Mouse (Mus musculus) testis, adult 2 months (tissue): Measurements from ENCODE around the gene Utp4. TPM values are rescaled to one million over a fixed set of nuclear protein-coding genes. Genes with fewer than 3 reads are reported as not detected.

ENCODE experiments used
- H3K27ac ChIP-seq: fragments of 200-500 bp; 2 replicates; pipeline ENCODE4 v1.5.1; 2012; ENCODE audit warnings: low read depth, low read length; ENCODE audit not compliant: control insufficient read depth, insufficient read depth
- H3K27me3 ChIP-seq: fragments of 200-500 bp; 2 replicates; pipeline ENCODE4 v1.6.1; 2012; ENCODE audit warnings: mild to moderate bottlenecking, low read length, moderate library complexity; ENCODE audit not compliant: control insufficient read depth, insufficient read depth
- H3K36me3 ChIP-seq: fragments of 200-500 bp; 2 replicates; pipeline ENCODE4 v1.6.1; 2012; ENCODE audit warnings: mild to moderate bottlenecking, low read length; ENCODE audit not compliant: control insufficient read depth, insufficient read depth
- H3K4me1 ChIP-seq: fragments of 200-500 bp; 2 replicates; pipeline ENCODE4 v1.6.1; 2012; ENCODE audit warnings: low read length; ENCODE audit not compliant: control insufficient read depth, insufficient read depth
- H3K4me3 ChIP-seq: fragments of 200-500 bp; 2 replicates; pipeline ENCODE4 v1.5.1; 2012; ENCODE audit warnings: low read depth, mild to moderate bottlenecking, low read length, moderate library complexity, mixed read lengths; ENCODE audit not compliant: control insufficient read depth
- CTCF ChIP-seq: fragments of 200-500 bp; IDR thresholded peaks from 2 replicates; pipeline ENCODE4 v1.5.1; 2012; ENCODE audit warnings: low read depth, mild to moderate bottlenecking, inconsistent platforms, low read length, moderate library complexity; ENCODE audit not compliant: control insufficient read depth, insufficient read depth, insufficient replicate concordance
- POLR2A ChIP-seq: fragments of 200-500 bp; IDR thresholded peaks from 2 replicates; pipeline ENCODE4 v1.6.1; 2012; ENCODE audit warnings: low read depth, mild to moderate bottlenecking, inconsistent platforms, low read length, moderate library complexity; ENCODE audit not compliant: control insufficient read depth
- polyA plus RNA-seq: library from polyadenylated mRNA; depleted of rRNA; stranded (reverse); fragments of >200 nt; gene quantifications from 2 replicates; pipeline ENCODE4 v1.2.3, GENCODE M21; 2012; rRNA removed

The Utp4 gene
- polyA plus RNA-seq, 1 experiment = 27.4 TPM

GRCm38 (mm10) chr8:106962322-106962721 is 68.9 kb downstream of the Utp4 start:
- H3K4me1 ChIP-seq = no peaks in the 10 kb centered on the region
- no peak overlapping the region; the same call in 1 of the 2 replicates for H3K27ac ChIP-seq
- no peaks in the 10 kb centered on the region for H3K27me3 ChIP-seq
- no peak overlapping the region for H3K4me3 ChIP-seq
- H3K36me3 ChIP-seq = no peaks in the 10 kb centered on the region
- TF ChIP-seq CTCF (no peak), POLR2A (no peak)

- no peak overlapping the region for H3K4me3 ChIP-seq
- H3K4me1 ChIP-seq = no peaks in the 10 kb centered on the region
- H3K27me3 ChIP-seq = no peaks in the 10 kb centered on the region
- no peak overlapping the region for H3K27ac ChIP-seq
- no peak for TF ChIP-seq POLR2A
- no peak for TF ChIP-seq CTCF
- H3K36me3 ChIP-seq = no peaks in the 10 kb centered on the region
Measured at GRCm38 (mm10) chr8:106963365-106963764, 69.9 kb downstream of the Utp4 start.

GRCm38 (mm10) chr8:106964573-106964972 is 71.1 kb downstream of the Utp4 start:
- H3K27ac ChIP-seq = no peak overlapping the region
- H3K4me1 ChIP-seq = no peaks in the 10 kb centered on the region
- TF ChIP-seq CTCF = no peak
- no peak for TF ChIP-seq POLR2A
- H3K4me3 ChIP-seq = no peak overlapping the region
- H3K36me3 ChIP-seq = no peaks in the 10 kb centered on the region
- H3K27me3 ChIP-seq = no peaks in the 10 kb centered on the region

GRCm38 (mm10) chr8:106969964-106970363 is 76.5 kb downstream of the Utp4 start:
- H3K4me3 ChIP-seq = peak overlapping the region; percentile 20
- H3K4me1 ChIP-seq = no peaks in the 10 kb centered on the region
- H3K27me3 ChIP-seq = no peaks in the 10 kb centered on the region
- H3K27ac ChIP-seq = no peak overlapping the region
- TF ChIP-seq POLR2A = no peak
- no peak for TF ChIP-seq CTCF
- H3K36me3 ChIP-seq = no peaks in the 10 kb centered on the region

GRCm38 (mm10) chr8:106971916-106972315 is 78.5 kb downstream of the Utp4 start:
- no peaks in the 10 kb centered on the region for H3K27me3 ChIP-seq
- no peak for TF ChIP-seq CTCF
- no peak for TF ChIP-seq POLR2A
- no peaks in the 10 kb centered on the region for H3K4me1 ChIP-seq
- H3K36me3 ChIP-seq = no peaks in the 10 kb centered on the region
- no peak overlapping the region for H3K4me3 ChIP-seq
- H3K27ac ChIP-seq = 0 out of 2 replicates have a peak overlapping the region, but pooled peaks have one; percentile 29

Other genes with a start within 250 kb of the Utp4 start
- 3.0 and 3.3 TPM in 2 replicates for gene Tango6, start 210.6 kb upstream of the Utp4 start, polyA plus RNA-seq
- gene Has3, start 23.4 kb upstream of the Utp4 start, polyA plus RNA-seq = 0.35 and 0.43 TPM in 2 replicates
- gene Sntb2, start 42.1 kb downstream of the Utp4 start, polyA plus RNA-seq = 13.4 and 14.4 TPM in 2 replicates
- 97.0 and 104 TPM in 2 replicates for gene Vps4a, start 137.6 kb downstream of the Utp4 start, polyA plus RNA-seq
- 1.7 and 1.8 TPM in 2 replicates for gene Pdf, start 155.0 kb downstream of the Utp4 start, polyA plus RNA-seq
- gene Cog8, start 163.1 kb downstream of the Utp4 start, polyA plus RNA-seq = 78.6 and 87.1 TPM in 2 replicates
- gene Nip7, start 163.2 kb downstream of the Utp4 start, polyA plus RNA-seq = 32.1 and 37.3 TPM in 2 replicates
- 92.7 and 108 TPM in 2 replicates for gene Tmed6, start 172.0 kb downstream of the Utp4 start, polyA plus RNA-seq
- 13.6 and 14.1 TPM in 2 replicates for gene Terf2, start 202.9 kb downstream of the Utp4 start, polyA plus RNA-seq